9 mouse cellular contexts compared by ENCODE assay signal in genomic region chr13:71957811-71958351, GRCm38 (mm10). TPM values are rescaled to one million over a fixed set of nuclear protein-coding genes. Genes with fewer than 3 reads are reported as not detected.
DNase-seq lines count a peak whose midpoint lies in the region; ATAC-seq and TF ChIP-seq lines count a peak whose summit lies in the region.
"Had no signal": no experiment of that assay in that cellular context is flagged by ENCODE, and none has a peak within 500 bp of the region (broad histone marks: within the 10 kb centered on the region; RNA-seq: fewer than 3 reads in every experiment).

No protein-coding gene starts in this region.

- no peak for TF ChIP-seq CTCF in kidney, adult 2 months (conservative IDR thresholded peaks at IDR 0.05; ENCODE audit: insufficient read depth, insufficient read length, low read depth, low read length)
- no peak for TF ChIP-seq CTCF in midbrain, postnatal 0 days (IDR thresholded peaks at IDR 0.05)
- no peak for TF ChIP-seq CTCF in stomach, postnatal 0 days (IDR thresholded peaks at IDR 0.05; ENCODE audit: low read depth)

- peak overlapping the region; percentile 35 for H3K4me3 ChIP-seq in kidney, adult 2 months (ENCODE audit: insufficient read depth, low read depth, low read length)
- peak overlapping the region; percentile 67 for H3K4me3 ChIP-seq in embryonic facial prominence, embryonic 10.5 days
- peak overlapping the region; percentile 62 for H3K4me3 ChIP-seq in hindbrain, embryonic 13.5 days
- peak overlapping the region; percentile 74 for H3K4me3 ChIP-seq in midbrain, postnatal 0 days (ENCODE audit: low read depth, low read length)
- H3K4me3 ChIP-seq in stomach, postnatal 0 days (ENCODE audit: low read depth, low read length), result no peak overlapping the region

- peak overlapping the region; percentile 56 for H3K27ac ChIP-seq in kidney, adult 2 months (ENCODE audit: insufficient read depth, low read depth, low read length)
- H3K27ac ChIP-seq in embryonic facial prominence, embryonic 10.5 days (replicated peaks), result no peak overlapping the region
- peak overlapping the region; percentile 85 for H3K27ac ChIP-seq in hindbrain, embryonic 13.5 days
- H3K27ac ChIP-seq in midbrain, postnatal 0 days (ENCODE audit: low read depth, low read length), result peak overlapping the region; percentile 75
- H3K27ac ChIP-seq in stomach, postnatal 0 days (replicated peaks), result no peak overlapping the region

- no peaks in the 10 kb centered on the region for H3K9me3 ChIP-seq in embryonic facial prominence, embryonic 10.5 days
- no peaks in the 10 kb centered on the region for H3K9me3 ChIP-seq in hindbrain, embryonic 13.5 days
- no peaks in the 10 kb centered on the region for H3K9me3 ChIP-seq in midbrain, postnatal 0 days (ENCODE audit: low read length)
- no peaks in the 10 kb centered on the region for H3K9me3 ChIP-seq in stomach, postnatal 0 days (ENCODE audit: control insufficient read depth, low read length)

- TF ChIP-seq EP300 in stomach, postnatal 0 days (optimal IDR thresholded peaks at IDR 0.05), result no peak

- TF ChIP-seq POLR2A in kidney, adult 2 months (IDR thresholded peaks at IDR 0.05; ENCODE audit: low read depth, low read length), result no peak

- no peak for ATAC-seq in hindbrain, embryonic 13.5 days (ENCODE audit: low FRiP score)
- no peak for ATAC-seq in midbrain, postnatal 0 days (ENCODE audit: low FRiP score)
- no peak for ATAC-seq in stomach, postnatal 0 days (ENCODE audit: low FRiP score, low TSS enrichment)

- H3K27me3 ChIP-seq in kidney, adult 2 months (replicated peaks; ENCODE audit: control insufficient read depth, insufficient read depth, low read length), result no peaks in the 10 kb centered on the region; the same call in 1 of the 2 replicates
- peaks cover 97% of the 10 kb centered on the region for H3K27me3 ChIP-seq in embryonic facial prominence, embryonic 10.5 days (replicated peaks; ENCODE audit: low read depth, poor library complexity, severe bottlenecking)
- H3K27me3 ChIP-seq in hindbrain, embryonic 13.5 days, result peaks cover 69% of the 10 kb centered on the region
- no peaks in the 10 kb centered on the region; the same call in 1 of the 2 replicates for H3K27me3 ChIP-seq in midbrain, postnatal 0 days (ENCODE audit: insufficient read depth, low read length)
- H3K27me3 ChIP-seq in stomach, postnatal 0 days (ENCODE audit: control insufficient read depth, insufficient read depth, low read length), result peaks cover 34% of the 10 kb centered on the region; the same call in 1 of the 2 replicates

- peak; percentile 8 for DNase-seq in kidney, adult 2 months
- no peak for DNase-seq in kidney, postnatal 10 days
- DNase-seq in embryonic facial prominence, embryonic 10.5 days (ENCODE audit: low spot score), result no peak
- DNase-seq in midbrain, postnatal 0 days (ENCODE audit: low spot score), result no peak
- DNase-seq in spleen, adult 18-20 months, result no peak
- no peak for DNase-seq in stomach, postnatal 0 days (ENCODE audit: low spot score)
- no peak for DNase-seq in left cerebral cortex, adult 18-20 months (ENCODE audit: low spot score in 2 of 2)

- H3K4me2 ChIP-seq in hindbrain, embryonic 13.5 days, result peak overlapping the region; percentile 69
- peak overlapping the region; percentile 66 for H3K4me2 ChIP-seq in midbrain, postnatal 0 days (ENCODE audit: low read depth, low read length, poor library complexity, severe bottlenecking)
- no peak overlapping the region for H3K4me2 ChIP-seq in stomach, postnatal 0 days (replicated peaks; ENCODE audit: low read depth)

- H3K4me1 ChIP-seq in kidney, adult 2 months (ENCODE audit: control insufficient read depth, insufficient read depth, low read length), result no peaks in the 10 kb centered on the region
- peaks cover 42% of the 10 kb centered on the region for H3K4me1 ChIP-seq in embryonic facial prominence, embryonic 10.5 days
- peaks cover 78% of the 10 kb centered on the region for H3K4me1 ChIP-seq in hindbrain, embryonic 13.5 days (replicated peaks)
- no peaks in the 10 kb centered on the region for H3K4me1 ChIP-seq in midbrain, postnatal 0 days (ENCODE audit: insufficient read depth, low read length)
- H3K4me1 ChIP-seq in stomach, postnatal 0 days (replicated peaks; ENCODE audit: control insufficient read depth, insufficient read depth), result no peaks in the 10 kb centered on the region

- peak overlapping the region; percentile 90 for H3K9ac ChIP-seq in hindbrain, embryonic 13.5 days
- H3K9ac ChIP-seq in midbrain, postnatal 0 days (replicated peaks; ENCODE audit: low read length, poor library complexity, severe bottlenecking), result peak overlapping the region; percentile 87
- no peak overlapping the region for H3K9ac ChIP-seq in stomach, postnatal 0 days (ENCODE audit: low read length)

- 11% methylated on average over 21 of the region's 21 CpGs for WGBS in kidney, adult 2 months
- WGBS in embryonic facial prominence, embryonic 10.5 days, result 5% methylated on average over 21 of the region's 21 CpGs
- WGBS in hindbrain, embryonic 13.5 days, result 7% methylated on average over 21 of the region's 21 CpGs
- 13% methylated on average over 21 of the region's 21 CpGs for WGBS in midbrain, postnatal 0 days
- WGBS in stomach, postnatal 0 days, result 19% methylated on average over 21 of the region's 21 CpGs

- no peaks in the 10 kb centered on the region for H3K36me3 ChIP-seq in kidney, adult 2 months (ENCODE audit: control insufficient read depth, insufficient read depth, low read length)
- no peaks in the 10 kb centered on the region for H3K36me3 ChIP-seq in embryonic facial prominence, embryonic 10.5 days (replicated peaks)
- no peaks in the 10 kb centered on the region for H3K36me3 ChIP-seq in hindbrain, embryonic 13.5 days
- no peaks in the 10 kb centered on the region for H3K36me3 ChIP-seq in midbrain, postnatal 0 days (ENCODE audit: insufficient read depth, low read length)
- H3K36me3 ChIP-seq in stomach, postnatal 0 days (ENCODE audit: control insufficient read depth, insufficient read depth, low read length), result no peaks in the 10 kb centered on the region
- H3K36me3 ChIP-seq: G1E had no signal

RNA-seq across cellular contexts. Expression of gene Irx1, which starts 5.6 kb away (rescaled TPM):
- 41.1 and 52.1 TPM in 2 replicates for polyA plus RNA-seq in kidney, adult 2 months (2012; rRNA removed)
- 0.72 and 1.2 TPM in 2 replicates for polyA plus RNA-seq in embryonic facial prominence, embryonic 10.5 days (2016; fragmentation: Nextera tagmentation; extraction: Ambion mirVana)
- polyA plus RNA-seq in hindbrain, embryonic 13.5 days (2015; fragmentation: Nextera tagmentation; extraction: Ambion mirVana), result 8.3 and 8.7 TPM in 2 replicates
- total RNA-seq in midbrain, postnatal 0 days (2014; rRNA removed), result 93.0 and 96.1 TPM in 2 replicates
- polyA plus RNA-seq in midbrain, postnatal 0 days (2015; fragmentation: Nextera tagmentation; extraction: Ambion mirVana), result 8.3 and 9.1 TPM in 2 replicates
- 0.76 and 0.84 TPM in 2 replicates for polyA plus RNA-seq in stomach, postnatal 0 days (2015; fragmentation: Nextera tagmentation; extraction: Ambion mirVana)
- total RNA-seq in left cerebral cortex, adult 18-20 months (2021), result under 1 TPM; 0.37 to 0.49 TPM
- total RNA-seq: G1E had no signal
- polyA plus RNA-seq: G1E had no signal

Comparison
In these comparisons a context has a peak if more than half of its experiments do, and no peak if none do; other contexts are left out.
1. H3K27ac ChIP-seq: peak in kidney, adult 2 months (single experiment), hindbrain, embryonic 13.5 days (single experiment) and midbrain, postnatal 0 days (single experiment); none in embryonic facial prominence, embryonic 10.5 days (single experiment) and stomach, postnatal 0 days (single experiment).